Mouse (Mus musculus): ENCODE measurements around the gene Tgfbrap1.

DNA sequence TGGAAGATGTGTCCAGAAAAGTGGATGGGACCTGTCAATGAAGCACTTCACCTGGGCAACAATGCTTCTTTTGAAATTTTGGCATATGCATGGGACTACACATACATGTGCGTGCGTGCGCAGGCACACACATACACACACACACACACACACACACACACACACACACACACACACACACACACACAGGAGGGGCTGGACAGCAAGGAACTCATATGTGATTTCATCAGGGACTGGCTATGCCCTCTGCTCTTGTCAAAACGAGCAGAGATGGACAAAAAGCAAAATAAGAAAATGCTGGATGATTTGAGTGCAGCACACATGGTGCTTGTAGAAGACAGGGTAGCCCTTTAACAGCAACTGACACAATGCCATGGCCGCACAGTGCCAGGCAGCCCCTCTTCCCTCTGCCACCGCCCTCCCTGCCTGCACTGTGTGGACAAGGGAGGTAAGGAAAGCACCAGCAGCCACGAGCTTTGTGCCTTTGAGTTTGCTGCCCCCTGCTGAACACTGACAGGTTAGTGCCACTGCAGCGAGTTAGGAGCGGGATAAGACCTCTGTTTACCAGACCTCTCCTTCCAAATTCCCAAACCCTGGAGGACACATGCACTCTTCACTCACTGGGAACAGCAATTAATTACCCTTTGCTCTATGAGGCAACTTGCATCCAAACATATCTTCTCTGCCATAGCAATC is 32.7 kb downstream of the Tgfbrap1 start:
- TF ChIP-seq CTCF (IDR thresholded peaks at IDR 0.05; ENCODE audit: insufficient read depth, low read length) (peak; percentile 87), POLR2A (IDR thresholded peaks at IDR 0.05; ENCODE audit: borderline replicate concordance, extremely low read depth, low read depth, low read length) (no peak)

All from lung, adult 2 months (tissue).